Mouse (Mus musculus) NIH3T3 (cell line): ENCODE data around the gene Col8a2.

Experiments used
- DNase-seq: peaks from one replicate; pipeline ENCODE4 v3.0.0-alpha.2; 2012; ENCODE audit warnings: low read depth

Gene Col8a2

GRCm38 (mm10) chr4:126301584-126302309 lies 15.2 kb downstream of the Col8a2 start:
- peak; percentile 75 for DNase-seq

GRCm38 (mm10) chr4:126303877-126304276 lies 17.3 kb downstream of the Col8a2 start:
- no peak for DNase-seq

- no peak for DNase-seq
These were observed 18.8 kb downstream of the Col8a2 start for GRCm38 (mm10) chr4:126305428-126305827.

- DNase-seq, result no peak
These were observed 19.5 kb downstream of the Col8a2 start for GRCm38 (mm10) chr4:126306058-126306457.

GRCm38 (mm10) chr4:126306827-126307226 lies 20.2 kb downstream of the Col8a2 start:
- DNase-seq, result no peak

GRCm38 (mm10) chr4:126309211-126309921 lies 22.8 kb downstream of the Col8a2 start:
- DNase-seq, result peak; percentile 35

- peak; percentile 94 for DNase-seq
These were observed 23.3 kb downstream of the Col8a2 start for GRCm38 (mm10) chr4:126309922-126310309.

- no peak for DNase-seq
These were observed 23.8 kb downstream of the Col8a2 start for GRCm38 (mm10) chr4:126310344-126310743.

- no peak for DNase-seq
These were observed 25.1 kb downstream of the Col8a2 start for GRCm38 (mm10) chr4:126311566-126312200.

GRCm38 (mm10) chr4:126313202-126313601 lies 26.6 kb downstream of the Col8a2 start:
- DNase-seq, result no peak

GRCm38 (mm10) chr4:126314393-126314792 lies 27.8 kb downstream of the Col8a2 start:
- DNase-seq, result peak; percentile 84

GRCm38 (mm10) chr4:126315931-126316330 lies 29.3 kb downstream of the Col8a2 start:
- no peak for DNase-seq

GRCm38 (mm10) chr4:126316443-126317040 lies 29.9 kb downstream of the Col8a2 start:
- no peak for DNase-seq

- no peak for DNase-seq
These were observed 33.2 kb downstream of the Col8a2 start for GRCm38 (mm10) chr4:126319806-126320205.

GRCm38 (mm10) chr4:126321111-126321853 lies 34.7 kb downstream of the Col8a2 start, which contains the start of gene Adprhl2:
TSS of gene Adprhl2 (minus strand) at chr4:126321703.
- peak; percentile 99 for DNase-seq

GRCm38 (mm10) chr4:126321854-126322511 lies 35.4 kb downstream of the Col8a2 start:
- no peak for DNase-seq

GRCm38 (mm10) chr4:126322646-126323045 lies 36.1 kb downstream of the Col8a2 start:
- no peak for DNase-seq

- DNase-seq, result no peak
These were observed 38.3 kb downstream of the Col8a2 start for GRCm38 (mm10) chr4:126324861-126325260.

GRCm38 (mm10) chr4:126325281-126325861 lies 38.8 kb downstream of the Col8a2 start, which contains the start of gene Tekt2:
TSS of gene Tekt2 (minus strand) at chr4:126325688.
- no peak for DNase-seq

- DNase-seq, result no peak
These were observed 39.4 kb downstream of the Col8a2 start for GRCm38 (mm10) chr4:126326036-126326435.

- no peak for DNase-seq
These were observed 43.7 kb downstream of the Col8a2 start for GRCm38 (mm10) chr4:126330295-126330694.
